Mouse (Mus musculus): ENCODE measurements around the gene 4930556J24Rik. TPM values are rescaled to one million over a fixed set of nuclear protein-coding genes. Genes with fewer than 3 reads are reported as not detected.

4930556J24Rik gene
- polyA plus RNA-seq, 1 experiment = not detected

DNA sequence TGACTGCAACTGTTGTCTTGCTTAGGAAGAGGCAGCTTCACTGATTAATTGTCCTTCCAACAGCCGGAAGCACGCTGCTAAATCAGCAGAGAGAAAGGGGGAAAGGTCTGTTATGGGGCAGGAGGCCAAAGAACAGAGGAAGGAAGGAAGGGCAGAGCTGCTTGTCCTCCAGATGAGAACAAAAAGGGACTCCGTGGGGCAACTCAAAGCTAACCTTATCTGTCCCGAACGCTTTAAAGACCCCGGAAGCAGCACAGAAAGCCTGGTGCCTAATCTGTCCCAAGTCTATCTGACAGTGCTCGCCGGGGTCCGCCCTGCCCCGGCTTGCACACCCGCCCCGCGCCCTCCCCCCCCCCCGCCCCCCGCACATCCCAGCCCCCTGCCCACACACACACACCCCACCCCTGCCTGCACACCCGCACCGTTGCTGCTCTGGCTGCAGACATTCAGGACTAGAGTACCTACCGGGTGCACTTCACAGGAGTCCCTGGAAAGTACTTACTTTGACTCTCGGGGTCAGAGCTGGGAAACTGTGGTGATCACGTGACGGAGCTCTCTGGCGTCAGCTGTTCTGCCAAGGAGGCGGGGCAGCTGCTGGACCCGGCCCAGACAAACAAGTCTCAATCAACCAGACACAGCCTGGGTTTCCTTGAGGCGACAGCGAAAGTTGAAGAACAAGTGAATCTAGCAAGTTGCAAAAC, 44.9 kb downstream of the 4930556J24Rik start, which contains the start of gene Tcn2:
Tcn2 (minus strand) TSS at position 649 of the 701 bp plus-strand sequence.
- Histone ChIP-seq H3K36me3 (ENCODE audit: control insufficient read depth, insufficient read depth, low read length, poor library complexity, severe bottlenecking) (no peaks in the 10 kb centered on the region), H3K27ac (ENCODE audit: insufficient read depth, low read length) (peak within 1 kb of the TSS; percentile 11; the same call in 1 of the 2 replicates), H3K4me3 (ENCODE audit: low read depth, low read length) (peak within 1 kb of the TSS; percentile 77), H3K4me1 (ENCODE audit: control insufficient read depth, insufficient read depth, low read length) (no peaks in the 10 kb centered on the region), H3K27me3 (ENCODE audit: control insufficient read depth, insufficient read depth, low read length, poor library complexity, severe bottlenecking) (no peaks in the 10 kb centered on the region), H3K9ac (ENCODE audit: low read depth, poor library complexity, severe bottlenecking) (peak within 1 kb of the TSS; percentile 37), H3K9me3 (replicated peaks; ENCODE audit: control insufficient read depth, insufficient read depth, low read length, poor library complexity, severe bottlenecking) (no peaks in the 10 kb centered on the region)
- TF ChIP-seq POLR2A (IDR thresholded peaks at IDR 0.05; ENCODE audit: insufficient read depth, low read length) = peak; percentile 10
- peak; percentile 63 for TF ChIP-seq EP300 (IDR thresholded peaks at IDR 0.05; ENCODE audit: insufficient read depth, low read depth, low read length)
- no peak for TF ChIP-seq CTCF (IDR thresholded peaks at IDR 0.05; ENCODE audit: low read depth, low read length)

DNA sequence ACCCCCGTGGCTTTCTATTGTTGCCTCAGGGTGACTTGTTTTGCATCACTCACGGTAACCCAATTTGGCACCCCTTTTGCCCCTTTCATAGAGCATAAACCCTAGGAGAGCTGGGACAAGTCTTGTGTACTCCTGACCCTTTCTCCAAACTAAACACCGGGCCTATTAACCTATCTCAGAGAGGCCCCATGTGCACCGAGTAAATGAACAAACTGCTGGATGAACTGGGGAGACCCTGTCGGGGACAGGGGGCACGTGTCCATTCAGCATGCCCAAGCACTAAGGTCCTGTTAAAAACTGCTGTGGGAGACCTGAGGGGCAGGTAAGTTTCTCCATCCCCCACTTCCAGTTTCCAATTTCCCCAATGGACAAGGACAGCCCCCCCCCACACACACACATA, 45.6 kb downstream of the 4930556J24Rik start:
- H3K27ac ChIP-seq (ENCODE audit: insufficient read depth, low read length) = no peak overlapping the region
- TF ChIP-seq CTCF (IDR thresholded peaks at IDR 0.05; ENCODE audit: low read depth, low read length) = no peak
- no peak for TF ChIP-seq EP300 (IDR thresholded peaks at IDR 0.05; ENCODE audit: insufficient read depth, low read depth, low read length)
- TF ChIP-seq POLR2A (IDR thresholded peaks at IDR 0.05; ENCODE audit: insufficient read depth, low read length) = no peak
- H3K4me1 ChIP-seq (ENCODE audit: control insufficient read depth, insufficient read depth, low read length) = no peaks in the 10 kb centered on the region
- peak overlapping the region; percentile 37 for H3K9ac ChIP-seq (ENCODE audit: low read depth, poor library complexity, severe bottlenecking)
- no peaks in the 10 kb centered on the region for H3K27me3 ChIP-seq (ENCODE audit: control insufficient read depth, insufficient read depth, low read length, poor library complexity, severe bottlenecking)
- H3K4me3 ChIP-seq (ENCODE audit: low read depth, low read length) = no peak overlapping the region
- H3K9me3 ChIP-seq (replicated peaks; ENCODE audit: control insufficient read depth, insufficient read depth, low read length, poor library complexity, severe bottlenecking) = no peaks in the 10 kb centered on the region
- H3K36me3 ChIP-seq (ENCODE audit: control insufficient read depth, insufficient read depth, low read length, poor library complexity, severe bottlenecking) = no peaks in the 10 kb centered on the region

DNA sequence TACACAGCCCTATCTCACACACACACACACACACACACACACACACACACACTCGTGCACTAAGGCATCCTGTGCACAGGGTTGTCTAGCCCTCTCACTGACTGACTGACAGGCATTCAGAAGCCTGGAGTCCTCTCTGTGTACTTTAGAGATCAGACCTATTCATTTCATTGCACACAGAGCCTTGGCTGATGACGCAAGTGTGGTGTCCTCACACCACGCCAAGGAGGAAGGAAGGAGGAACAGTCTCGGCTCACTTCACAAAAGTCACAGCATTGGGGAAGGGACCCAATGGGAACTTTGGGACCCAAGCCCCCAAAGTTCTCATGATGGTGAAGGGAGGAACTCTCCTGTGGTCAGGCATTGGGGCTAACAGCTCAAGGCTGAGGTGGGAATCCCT, 46.6 kb downstream of the 4930556J24Rik start:
- H3K9me3 ChIP-seq (replicated peaks; ENCODE audit: control insufficient read depth, insufficient read depth, low read length, poor library complexity, severe bottlenecking) = no peaks in the 10 kb centered on the region
- H3K4me3 ChIP-seq (ENCODE audit: low read depth, low read length) = no peak overlapping the region
- TF ChIP-seq EP300 (IDR thresholded peaks at IDR 0.05; ENCODE audit: insufficient read depth, low read depth, low read length) (no peak), POLR2A (IDR thresholded peaks at IDR 0.05; ENCODE audit: insufficient read depth, low read length) (no peak), CTCF (IDR thresholded peaks at IDR 0.05; ENCODE audit: low read depth, low read length) (no peak)
- H3K27me3 ChIP-seq (ENCODE audit: control insufficient read depth, insufficient read depth, low read length, poor library complexity, severe bottlenecking) = no peaks in the 10 kb centered on the region
- no peak overlapping the region for H3K9ac ChIP-seq (ENCODE audit: low read depth, poor library complexity, severe bottlenecking)
- no peak overlapping the region for H3K27ac ChIP-seq (ENCODE audit: insufficient read depth, low read length)
- H3K36me3 ChIP-seq (ENCODE audit: control insufficient read depth, insufficient read depth, low read length, poor library complexity, severe bottlenecking) = no peaks in the 10 kb centered on the region
- no peaks in the 10 kb centered on the region for H3K4me1 ChIP-seq (ENCODE audit: control insufficient read depth, insufficient read depth, low read length)

DNA sequence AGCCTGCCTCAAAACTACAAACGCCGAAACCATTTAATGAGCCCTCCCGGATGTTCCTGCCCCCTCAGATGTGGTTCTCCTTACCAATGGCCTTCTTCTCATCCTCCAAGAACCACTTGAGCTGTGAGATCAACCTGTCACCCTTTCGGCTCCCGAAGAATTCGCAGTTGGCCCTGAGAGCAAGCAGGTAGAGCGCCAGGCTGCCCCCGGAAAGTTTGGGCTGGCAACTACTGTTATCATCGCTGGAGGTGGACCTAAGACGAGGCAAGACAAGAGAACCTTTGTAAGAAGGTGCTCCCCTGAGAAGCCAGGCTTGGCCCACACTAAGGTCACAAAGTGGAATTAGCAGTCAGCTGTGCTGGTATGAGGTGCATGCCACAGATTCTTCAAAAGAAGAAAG, 50.7 kb downstream of the 4930556J24Rik start:
- no peak overlapping the region for H3K27ac ChIP-seq (ENCODE audit: insufficient read depth, low read length)

DNA sequence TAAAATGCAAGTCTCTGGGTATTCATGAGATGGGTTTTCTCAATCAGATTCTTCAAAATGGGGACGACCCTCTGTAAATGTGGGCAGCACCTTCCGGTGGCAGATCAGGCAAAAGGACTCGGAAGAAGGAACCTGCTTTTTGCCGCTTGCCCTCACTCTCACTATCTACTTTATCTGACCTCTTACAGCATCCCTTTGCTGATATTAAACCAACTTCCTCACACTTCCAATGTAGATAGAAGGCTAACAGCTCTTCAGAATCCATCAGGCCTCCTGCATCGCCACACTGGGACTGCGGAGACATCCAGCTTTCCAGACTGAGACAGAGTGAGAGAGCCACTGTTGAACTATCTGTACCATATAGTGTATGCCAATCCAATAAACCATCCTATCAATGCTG, 53.8 kb downstream of the 4930556J24Rik start:
- Histone ChIP-seq H3K9me3 (replicated peaks; ENCODE audit: control insufficient read depth, insufficient read depth, low read length, poor library complexity, severe bottlenecking) (no peaks in the 10 kb centered on the region), H3K4me1 (ENCODE audit: control insufficient read depth, insufficient read depth, low read length) (no peaks in the 10 kb centered on the region), H3K36me3 (ENCODE audit: control insufficient read depth, insufficient read depth, low read length, poor library complexity, severe bottlenecking) (no peaks in the 10 kb centered on the region), H3K27ac (ENCODE audit: insufficient read depth, low read length) (no peak overlapping the region), H3K4me3 (ENCODE audit: low read depth, low read length) (no peak overlapping the region), H3K27me3 (ENCODE audit: control insufficient read depth, insufficient read depth, low read length, poor library complexity, severe bottlenecking) (no peaks in the 10 kb centered on the region), H3K9ac (ENCODE audit: low read depth, poor library complexity, severe bottlenecking) (no peak overlapping the region)
- TF ChIP-seq CTCF (IDR thresholded peaks at IDR 0.05; ENCODE audit: low read depth, low read length) = no peak
- TF ChIP-seq EP300 (IDR thresholded peaks at IDR 0.05; ENCODE audit: insufficient read depth, low read depth, low read length) = no peak
- no peak for TF ChIP-seq POLR2A (IDR thresholded peaks at IDR 0.05; ENCODE audit: insufficient read depth, low read length)

More for the DNA sequence above, 50.7 kb downstream of the 4930556J24Rik start:
- no peak overlapping the region for H3K9ac ChIP-seq (ENCODE audit: low read depth, poor library complexity, severe bottlenecking)
- no peak overlapping the region for H3K4me3 ChIP-seq (ENCODE audit: low read depth, low read length)
- H3K9me3 ChIP-seq (replicated peaks; ENCODE audit: control insufficient read depth, insufficient read depth, low read length, poor library complexity, severe bottlenecking) = no peaks in the 10 kb centered on the region
- H3K27me3 ChIP-seq (ENCODE audit: control insufficient read depth, insufficient read depth, low read length, poor library complexity, severe bottlenecking) = no peaks in the 10 kb centered on the region
- H3K36me3 ChIP-seq (ENCODE audit: control insufficient read depth, insufficient read depth, low read length, poor library complexity, severe bottlenecking) = no peaks in the 10 kb centered on the region
- TF ChIP-seq EP300 (IDR thresholded peaks at IDR 0.05; ENCODE audit: insufficient read depth, low read depth, low read length) = no peak
- no peak for TF ChIP-seq POLR2A (IDR thresholded peaks at IDR 0.05; ENCODE audit: insufficient read depth, low read length)
- no peak for TF ChIP-seq CTCF (IDR thresholded peaks at IDR 0.05; ENCODE audit: low read depth, low read length)
- no peaks in the 10 kb centered on the region for H3K4me1 ChIP-seq (ENCODE audit: control insufficient read depth, insufficient read depth, low read length)

DNA sequence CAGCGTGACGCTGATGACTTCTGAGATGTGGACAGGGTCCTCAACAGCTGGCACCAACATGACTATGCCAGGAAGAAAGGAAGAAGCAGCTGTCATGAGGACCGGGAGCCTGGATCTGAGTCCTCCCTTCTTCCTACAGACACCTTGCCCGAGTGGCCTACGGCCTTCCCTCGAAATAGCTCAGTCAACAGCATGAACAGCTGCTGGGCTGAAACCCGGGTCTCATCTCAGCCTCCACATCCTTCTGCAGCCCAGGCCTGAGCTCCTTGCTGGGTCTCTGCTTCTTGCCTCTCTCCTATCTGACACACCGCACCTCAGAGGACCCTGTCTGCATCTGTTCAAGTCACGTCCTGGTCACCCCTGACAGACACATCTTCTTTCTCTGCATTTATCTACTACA, 54.5 kb downstream of the 4930556J24Rik start:
- TF ChIP-seq EP300 (IDR thresholded peaks at IDR 0.05; ENCODE audit: insufficient read depth, low read depth, low read length) (no peak), POLR2A (IDR thresholded peaks at IDR 0.05; ENCODE audit: insufficient read depth, low read length) (no peak), CTCF (IDR thresholded peaks at IDR 0.05; ENCODE audit: low read depth, low read length) (no peak)
- Histone ChIP-seq H3K4me3 (ENCODE audit: low read depth, low read length) (no peak overlapping the region), H3K9me3 (replicated peaks; ENCODE audit: control insufficient read depth, insufficient read depth, low read length, poor library complexity, severe bottlenecking) (no peaks in the 10 kb centered on the region), H3K36me3 (ENCODE audit: control insufficient read depth, insufficient read depth, low read length, poor library complexity, severe bottlenecking) (no peaks in the 10 kb centered on the region), H3K27ac (ENCODE audit: insufficient read depth, low read length) (no peak overlapping the region), H3K27me3 (ENCODE audit: control insufficient read depth, insufficient read depth, low read length, poor library complexity, severe bottlenecking) (no peaks in the 10 kb centered on the region), H3K9ac (ENCODE audit: low read depth, poor library complexity, severe bottlenecking) (no peak overlapping the region), H3K4me1 (ENCODE audit: control insufficient read depth, insufficient read depth, low read length) (no peaks in the 10 kb centered on the region)
